Mouse (Mus musculus): ENCODE data around the gene Rpl12. TPM values are rescaled to one million over a fixed set of nuclear protein-coding genes. Genes with fewer than 3 reads are reported as not detected.
A peak's percentile ranks its signal among the peaks of the same experiment; 100 is the strongest.

Rpl12 gene
- polyA plus RNA-seq, 2 experiments from 2014 or later = 43.5 to 613 TPM

DNA sequence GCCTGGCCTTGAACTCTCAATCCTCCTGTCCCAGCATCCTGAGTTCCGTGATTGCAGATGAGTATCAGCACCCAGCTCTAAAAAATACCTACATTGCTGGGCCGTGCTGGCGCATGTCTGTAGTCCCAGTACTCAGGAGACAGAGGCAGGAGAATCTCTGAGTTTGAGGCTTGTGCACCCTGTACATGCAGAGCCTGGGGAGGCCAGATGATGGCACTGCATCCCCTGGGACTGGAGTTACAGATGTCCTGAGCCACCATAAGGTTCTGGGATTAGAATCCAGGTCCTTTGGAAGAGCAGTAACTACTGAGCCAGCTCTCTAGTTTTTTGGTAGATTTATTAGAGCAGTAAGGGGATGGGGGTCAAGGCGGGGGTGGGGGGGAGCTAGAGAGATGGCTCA lies 20.9 kb upstream of the Rpl12 start:
- ATAC-seq = no peak

DNA sequence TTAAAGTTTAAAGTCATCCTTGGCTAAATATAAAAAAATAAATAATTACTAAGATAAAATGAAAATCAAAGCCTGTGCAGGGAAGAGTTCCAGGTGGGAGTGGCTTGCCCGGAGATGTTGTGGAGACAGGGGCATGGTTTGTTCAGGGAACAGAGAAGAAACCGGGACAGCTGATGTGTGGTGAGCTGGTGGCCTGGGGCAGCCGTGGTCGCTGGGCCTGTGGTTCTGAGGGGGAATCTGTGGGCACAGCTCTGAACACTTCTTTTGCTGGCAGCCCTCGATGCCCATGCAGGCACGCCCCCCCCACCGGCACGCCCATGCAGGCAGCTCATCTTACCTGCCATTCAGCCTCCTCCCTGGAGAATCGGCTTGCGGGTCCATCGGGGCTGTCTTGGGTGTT lies 13.9 kb upstream of the Rpl12 start:
- no peak for ATAC-seq

DNA sequence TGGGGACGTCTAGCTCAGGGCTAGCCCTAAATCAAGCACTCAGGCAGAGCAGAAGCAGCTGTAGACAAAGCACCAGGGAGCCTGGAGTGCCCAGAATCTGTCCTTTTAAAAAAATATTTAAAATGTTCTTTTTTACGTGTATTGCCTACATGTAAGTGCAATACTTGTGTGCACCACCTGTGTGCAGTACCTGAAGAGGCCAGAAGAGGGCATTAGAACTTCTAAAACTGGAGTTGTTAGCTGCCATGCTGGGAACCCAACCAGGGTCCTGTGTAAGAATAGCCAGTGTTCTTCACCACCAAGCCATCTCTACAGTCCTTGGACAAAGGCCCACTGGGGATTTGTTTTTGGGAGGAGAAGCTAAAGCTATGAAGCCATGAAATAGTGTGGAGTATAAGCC lies 6.8 kb upstream of the Rpl12 start:
- no peak for ATAC-seq

DNA sequence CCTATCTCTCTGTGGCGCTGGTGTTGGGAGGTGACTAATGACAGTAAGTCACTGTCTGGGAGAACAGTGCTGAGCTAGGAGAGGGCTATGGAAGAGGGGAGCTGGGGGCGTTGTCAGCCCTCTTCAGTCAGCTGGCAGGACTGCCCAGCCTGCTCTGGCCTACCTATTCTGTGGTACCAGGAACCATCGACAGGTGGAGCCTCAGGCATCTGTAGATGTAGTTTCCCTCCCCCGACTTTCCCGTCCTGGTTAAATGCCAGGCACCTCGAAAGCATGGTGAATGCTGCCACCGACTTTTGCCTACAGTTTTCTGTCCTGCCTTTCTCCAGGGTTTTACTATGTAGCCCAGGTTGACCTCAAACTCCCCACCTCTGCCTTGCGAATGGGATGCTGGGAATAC lies 4.0 kb upstream of the Rpl12 start:
- no peak for ATAC-seq

DNA sequence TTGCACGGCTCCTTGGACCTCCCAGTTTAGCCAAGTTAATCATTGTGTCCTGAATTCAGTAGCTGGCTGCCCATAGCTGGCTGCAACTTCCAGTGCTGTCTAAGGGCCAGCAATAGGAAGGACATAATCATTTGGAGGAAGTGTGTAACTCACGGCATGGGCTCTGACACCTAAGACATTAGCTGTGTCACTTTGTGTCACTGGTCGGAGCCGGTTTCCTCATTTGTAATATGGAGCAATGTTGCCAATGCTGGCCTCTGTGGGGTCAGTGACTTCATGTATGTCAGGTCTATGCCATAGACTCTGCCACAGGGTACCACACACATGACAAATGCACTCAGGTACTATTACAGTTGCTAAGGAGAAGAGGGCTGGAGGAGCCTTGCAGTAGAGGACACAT lies 1.1 kb upstream of the Rpl12 start:
- ATAC-seq = no peak

DNA sequence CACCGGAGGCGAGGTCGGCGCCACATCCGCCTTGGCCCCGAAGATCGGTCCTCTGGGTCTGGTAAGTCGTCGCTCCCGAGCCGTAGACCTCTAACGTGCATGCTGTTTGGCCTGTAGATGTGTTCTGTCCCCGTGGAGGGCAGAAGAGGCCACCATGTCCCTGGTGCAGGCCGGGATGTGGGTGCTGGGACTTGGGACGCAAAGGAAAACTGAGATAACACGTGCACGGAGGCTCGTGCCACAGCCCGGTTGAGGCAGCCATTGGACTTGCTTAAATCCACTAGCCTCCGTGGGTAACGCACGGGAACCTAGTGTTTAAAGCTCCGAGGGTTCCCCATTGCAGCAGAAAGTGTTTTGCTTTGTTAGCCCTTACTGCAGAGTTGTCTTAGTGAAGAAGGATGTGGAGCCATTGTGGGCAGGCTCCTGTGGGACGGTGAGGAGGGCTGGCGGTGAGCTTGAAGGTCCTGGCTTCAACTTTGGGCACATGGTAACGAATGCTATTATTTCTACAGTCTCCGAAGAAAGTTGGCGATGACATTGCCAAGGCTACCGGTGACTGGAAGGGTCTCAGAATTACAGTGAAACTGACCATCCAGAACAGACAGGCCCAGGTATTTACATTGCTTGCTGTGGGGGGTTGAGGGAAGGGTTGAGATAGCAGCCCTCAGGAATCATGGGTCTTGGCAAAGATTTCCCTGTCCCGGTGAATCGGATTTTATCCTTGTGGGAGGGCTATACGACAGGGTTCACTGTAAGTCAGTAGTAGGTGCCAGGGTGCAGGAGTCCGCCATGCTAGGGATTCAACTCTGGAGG lies 909 bp downstream of the Rpl12 start:
- ATAC-seq = no peak

DNA sequence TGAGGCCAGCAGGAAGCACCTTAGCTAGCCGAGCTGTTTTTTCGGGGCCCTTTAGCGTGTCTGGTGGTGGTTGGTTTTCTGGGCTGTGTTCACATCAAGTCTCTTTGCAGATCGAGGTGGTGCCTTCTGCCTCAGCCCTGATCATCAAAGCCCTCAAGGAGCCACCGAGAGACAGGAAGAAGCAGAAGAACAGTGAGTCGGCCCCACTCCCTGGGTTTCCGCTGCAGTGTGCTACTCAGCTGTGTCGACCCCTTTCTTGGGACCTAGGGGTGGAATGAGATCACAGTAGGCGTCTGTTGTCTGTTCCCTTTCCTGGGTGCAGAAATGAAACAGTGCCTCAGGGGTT lies 1.5 kb downstream of the Rpl12 start:
- peak; percentile 19 for ATAC-seq

DNA sequence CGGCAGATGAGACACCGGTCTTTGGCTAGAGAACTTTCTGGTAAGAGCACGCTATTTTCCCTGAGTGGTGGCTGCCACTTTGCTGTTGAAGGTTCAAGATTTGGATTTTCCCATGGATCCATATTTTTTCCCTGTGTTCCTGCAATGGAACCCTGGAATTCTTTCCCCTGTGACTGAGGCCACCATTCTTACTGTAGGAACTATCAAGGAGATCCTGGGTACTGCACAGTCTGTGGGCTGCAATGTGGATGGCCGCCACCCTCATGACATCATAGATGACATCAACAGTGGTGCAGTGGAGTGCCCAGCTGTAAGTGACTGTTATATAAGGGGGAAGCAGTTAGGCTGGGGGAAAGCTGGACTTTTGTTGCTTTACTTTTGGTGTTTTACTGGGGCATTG lies 2.2 kb downstream of the Rpl12 start:
- ATAC-seq = no peak

DNA sequence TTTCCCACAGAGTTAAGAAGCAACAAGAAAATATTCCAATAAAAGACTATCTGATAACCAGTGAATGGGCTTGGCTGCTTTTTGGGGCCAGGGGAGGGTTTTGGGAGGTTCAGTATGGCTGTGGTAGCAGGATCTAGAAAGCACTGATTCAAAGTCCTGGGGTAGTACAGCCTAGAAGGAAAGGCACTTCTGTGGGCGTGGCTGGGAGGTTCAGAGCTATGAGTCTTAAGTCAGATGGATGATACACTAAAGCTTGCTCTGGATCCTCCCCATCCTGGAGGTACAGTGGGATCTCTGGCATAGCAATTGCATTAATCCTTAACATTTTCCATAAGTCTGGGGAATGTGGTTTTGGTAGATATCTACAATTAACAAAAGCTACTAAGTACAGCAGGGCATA lies 2.6 kb downstream of the Rpl12 start:
- no peak for ATAC-seq

DNA sequence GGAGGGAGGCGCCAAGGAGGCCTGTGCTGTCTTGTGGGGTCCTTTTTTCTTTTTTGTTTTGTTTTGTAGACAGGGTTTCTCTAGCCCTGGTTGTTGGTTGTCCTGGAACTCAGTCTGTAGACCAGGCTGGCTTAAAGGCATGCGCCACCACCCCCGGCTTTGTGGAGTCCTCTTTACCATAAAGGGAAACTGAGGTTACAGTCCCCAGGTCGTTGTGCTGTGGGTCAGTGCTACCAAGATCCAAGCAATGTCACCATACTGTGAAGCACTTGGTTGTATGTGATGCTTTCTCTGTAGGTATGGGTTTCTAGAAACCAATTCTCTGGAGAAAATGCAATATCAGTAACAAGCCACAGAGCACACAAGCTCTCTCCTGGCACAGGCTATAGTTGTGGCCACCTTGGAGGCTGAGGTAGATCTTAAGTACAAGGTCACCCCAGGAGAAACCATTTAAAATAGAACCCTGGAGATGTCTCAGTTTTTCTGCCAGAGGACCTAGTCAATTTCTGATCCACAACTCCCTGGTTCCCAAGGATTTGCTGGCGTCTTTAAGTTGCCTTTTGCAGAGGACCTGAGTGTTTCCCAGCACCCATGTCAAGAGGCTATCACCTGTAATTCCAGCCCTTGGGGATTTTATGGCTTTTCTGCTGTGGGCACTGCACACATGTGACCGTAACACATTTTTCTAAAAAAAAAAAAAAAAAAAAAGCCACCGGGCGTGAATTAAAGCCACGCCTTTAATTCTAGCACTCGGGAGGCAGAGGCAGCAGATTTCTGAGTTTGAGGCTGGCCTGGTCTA lies 3.5 kb downstream of the Rpl12 start:
- no peak for ATAC-seq

DNA sequence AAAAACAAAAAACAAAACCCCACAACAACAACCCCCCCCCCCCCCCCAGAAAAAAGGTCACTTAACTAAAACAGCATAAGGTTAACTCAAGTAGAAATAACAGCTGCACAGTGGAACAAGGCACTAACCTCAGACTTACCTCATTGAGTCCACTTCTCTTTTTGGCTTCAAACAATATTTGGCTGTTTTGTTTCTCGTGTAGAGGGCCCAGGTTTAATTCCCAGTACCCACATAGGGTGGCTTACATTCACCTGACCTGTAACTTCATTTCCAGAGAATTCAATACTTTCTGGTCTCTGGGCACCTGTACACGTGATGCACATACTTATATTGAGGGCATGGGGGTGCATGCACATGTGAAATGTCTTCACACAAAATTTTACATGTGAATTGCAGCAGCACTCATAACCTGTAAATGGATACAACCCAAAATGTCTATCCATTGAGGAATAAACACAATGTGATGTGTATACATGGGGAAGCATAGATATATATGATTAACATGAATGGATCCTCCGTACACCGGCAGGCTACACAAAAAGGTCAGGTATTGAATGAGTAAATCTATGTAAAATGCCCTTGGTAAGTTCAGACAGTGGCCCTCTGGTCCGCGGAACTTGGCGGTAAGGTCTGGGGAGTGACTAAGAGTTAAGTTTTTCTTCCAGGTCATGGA lies 4.3 kb downstream of the Rpl12 start:
- no peak for ATAC-seq

DNA sequence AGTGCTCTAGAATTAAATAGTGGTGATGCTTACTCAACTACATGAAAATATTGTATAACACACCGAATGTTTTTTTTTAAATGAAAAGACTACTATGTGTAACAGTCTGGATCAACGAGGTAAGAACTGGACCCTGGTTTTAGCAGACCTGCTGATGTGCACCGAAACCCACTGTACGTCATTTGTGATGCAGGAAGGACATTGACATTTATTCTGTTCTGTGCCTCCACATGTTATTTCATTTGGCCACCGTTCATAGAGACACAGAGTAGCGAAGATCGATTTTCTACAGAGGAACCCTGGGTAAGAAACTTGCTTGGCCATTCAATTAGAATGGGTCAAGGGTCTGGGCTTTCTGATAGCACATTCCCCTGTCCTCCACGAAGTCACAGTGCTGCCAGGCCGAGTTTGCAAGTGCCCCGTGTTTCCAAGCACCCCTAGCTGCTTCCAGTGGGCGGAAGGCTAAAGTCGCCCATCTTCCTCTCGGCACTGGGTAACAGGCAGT lies 4.9 kb downstream of the Rpl12 start:
- ATAC-seq = no peak

DNA sequence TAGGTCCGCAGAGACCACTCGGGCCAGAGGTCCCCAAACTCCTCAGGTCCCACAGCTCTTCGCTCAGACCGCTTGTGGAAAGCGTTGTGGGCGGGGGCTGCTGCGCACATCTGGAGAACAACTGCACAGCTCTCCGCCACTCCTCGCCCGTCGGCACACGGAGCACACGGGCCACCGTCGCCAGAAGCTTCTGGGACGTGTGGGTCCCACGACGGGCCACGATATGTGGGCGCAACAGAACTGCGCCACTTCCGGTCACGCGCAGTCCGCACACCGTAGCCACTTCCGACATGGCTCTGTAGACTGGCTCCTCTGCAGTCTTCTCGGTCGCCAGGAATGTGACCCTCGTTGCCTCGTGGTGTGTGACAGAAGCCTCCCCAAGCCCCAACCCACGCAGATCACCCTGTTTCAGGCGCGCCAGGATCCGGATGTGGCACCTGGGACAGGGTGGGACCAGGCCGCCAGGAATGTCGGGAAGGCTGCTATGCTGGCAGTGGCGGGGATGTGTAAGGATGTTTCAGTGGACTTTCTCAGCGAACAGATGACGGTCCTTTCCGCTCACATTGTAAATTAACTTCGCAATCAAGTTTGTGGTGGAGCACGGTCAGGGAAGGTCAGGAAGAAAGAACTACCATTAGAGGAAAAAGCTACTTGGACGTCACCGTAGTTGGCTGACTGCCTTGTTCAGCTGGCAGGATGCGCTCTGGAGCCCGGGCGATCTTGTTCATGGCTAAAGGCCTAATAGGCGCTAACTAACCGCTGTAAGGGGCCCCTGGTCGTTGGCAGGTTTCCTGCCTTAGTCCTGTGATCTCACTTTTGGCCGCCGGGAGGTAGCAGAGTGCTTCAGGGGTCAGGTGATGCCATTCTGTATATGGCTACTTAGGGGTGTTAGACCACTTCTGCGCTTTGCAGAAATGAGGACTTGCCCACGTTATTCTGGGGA lies 5.6 kb downstream of the Rpl12 start:
- peak; percentile 66 for ATAC-seq

DNA sequence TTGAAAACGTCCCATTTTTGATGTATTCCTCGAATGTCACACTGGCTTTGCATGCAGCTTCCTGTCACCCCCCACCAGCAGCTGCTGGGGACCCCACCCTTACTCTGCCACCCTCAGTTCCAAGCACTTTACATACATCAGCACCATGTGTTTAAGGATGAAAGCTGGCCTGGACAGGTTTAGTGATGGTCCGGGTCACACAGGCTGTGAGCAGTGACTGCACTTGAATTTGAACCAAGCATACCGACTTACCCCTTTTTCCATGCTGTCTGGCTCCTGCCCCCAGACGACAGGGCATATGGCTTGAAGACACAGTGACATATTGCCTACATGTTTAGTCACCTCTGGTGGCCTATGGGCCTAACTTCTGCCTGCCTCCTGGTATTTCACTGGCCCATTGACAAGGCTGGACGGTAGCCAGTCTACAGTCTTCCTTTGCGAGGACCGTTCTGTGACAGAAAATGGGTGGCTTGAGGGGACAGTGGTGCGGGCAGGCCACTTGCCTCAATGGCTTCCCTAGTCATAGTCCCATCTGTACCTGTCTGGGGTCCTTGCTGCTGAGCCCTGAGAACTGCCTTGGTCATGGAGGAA lies 6.8 kb downstream of the Rpl12 start:
- ATAC-seq = no peak

DNA sequence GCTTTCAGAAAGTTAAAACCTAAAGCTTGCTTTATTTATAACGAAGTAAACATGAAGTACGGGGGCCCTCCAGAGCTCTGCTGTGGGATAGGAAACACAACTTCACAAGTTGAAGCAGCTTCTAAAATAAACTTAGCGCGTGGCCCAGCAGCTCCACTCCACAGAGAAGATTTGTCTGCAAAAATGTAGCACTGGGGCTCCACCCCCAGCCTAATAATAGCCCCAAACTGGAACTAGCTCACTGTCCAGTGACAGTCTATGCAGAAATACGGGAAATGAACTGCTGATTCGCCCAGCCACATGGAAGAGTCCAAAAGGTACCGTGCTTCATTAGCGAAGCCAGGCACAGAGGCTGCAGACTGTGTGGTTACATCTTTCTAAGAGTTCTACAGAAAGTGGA lies 8.0 kb downstream of the Rpl12 start:
- no peak for ATAC-seq

DNA sequence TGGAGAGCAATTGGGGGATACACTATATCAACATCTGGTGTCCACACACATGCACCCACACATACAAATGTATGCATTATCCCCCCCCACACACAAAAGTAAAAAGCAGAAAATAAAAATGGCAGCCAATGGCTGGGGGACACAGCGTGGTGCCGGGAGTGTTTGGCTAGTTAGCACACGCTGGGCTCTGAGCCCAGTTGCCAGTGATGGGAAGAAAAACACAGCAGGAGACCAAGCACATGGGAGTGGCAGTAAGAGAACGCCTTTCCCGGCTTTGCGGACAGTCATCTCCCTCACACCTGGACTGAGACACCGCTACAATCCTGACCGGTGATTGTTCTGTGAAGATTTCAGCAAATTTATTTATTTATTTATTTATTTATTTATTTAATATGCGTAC lies 9.9 kb downstream of the Rpl12 start:
- no peak for ATAC-seq

DNA sequence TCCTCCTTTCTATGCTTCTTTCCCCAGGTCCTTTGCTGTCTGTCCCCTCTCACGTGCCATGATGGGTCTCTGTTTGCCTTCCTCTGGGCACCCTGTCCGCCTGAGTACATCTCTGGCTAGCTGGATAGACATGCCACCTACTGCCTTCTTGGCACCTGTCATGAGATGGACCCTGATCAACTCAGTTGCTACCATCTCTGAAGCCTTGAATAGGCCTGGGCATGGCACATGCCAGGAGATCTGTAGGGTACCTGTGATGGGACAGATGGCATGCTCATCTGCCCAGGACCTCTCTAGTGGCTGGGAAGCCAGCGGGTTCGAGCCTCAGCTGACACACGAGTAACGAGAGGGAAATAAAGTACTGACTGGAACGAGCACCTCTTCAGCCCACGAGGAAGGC lies 12.9 kb downstream of the Rpl12 start:
- no peak for ATAC-seq

DNA sequence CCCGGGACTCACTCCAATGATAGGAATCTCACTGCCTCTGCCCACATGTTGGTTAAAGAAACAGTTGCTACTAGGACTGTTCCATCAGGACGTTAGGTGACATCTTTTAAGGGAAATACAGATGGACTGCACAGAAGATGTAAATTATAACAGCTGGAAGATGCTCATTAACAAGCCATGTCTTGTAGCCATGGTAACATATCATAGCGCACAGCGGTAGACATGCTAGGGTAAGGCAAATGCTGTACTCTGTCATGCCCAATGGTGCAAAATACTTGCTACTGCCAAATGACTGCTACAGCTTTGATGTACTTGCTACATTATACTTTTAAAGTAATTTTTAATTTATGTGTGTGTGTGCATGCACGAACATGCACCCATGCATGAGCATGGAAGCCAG lies 15.8 kb downstream of the Rpl12 start:
- no peak for ATAC-seq

DNA sequence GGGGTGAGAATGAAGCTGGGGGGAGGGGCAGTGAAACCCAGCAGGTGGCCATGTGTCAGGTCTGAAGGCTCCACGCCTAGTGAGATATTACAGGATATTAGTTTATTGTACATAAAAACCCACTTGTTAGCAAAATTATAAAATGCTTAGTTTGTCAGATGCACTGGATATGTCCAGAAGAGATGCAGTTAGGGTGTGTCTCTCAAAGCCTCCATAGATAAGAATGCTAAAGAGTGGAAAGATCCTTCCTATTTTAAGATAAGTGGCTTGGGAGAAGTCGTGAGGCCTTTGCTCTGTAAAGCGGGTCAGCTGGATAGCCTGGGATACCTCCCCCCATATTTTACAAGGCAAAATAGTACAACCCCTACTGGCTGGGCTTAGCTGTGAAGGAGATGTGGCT lies 17.3 kb downstream of the Rpl12 start:
- no peak for ATAC-seq

DNA sequence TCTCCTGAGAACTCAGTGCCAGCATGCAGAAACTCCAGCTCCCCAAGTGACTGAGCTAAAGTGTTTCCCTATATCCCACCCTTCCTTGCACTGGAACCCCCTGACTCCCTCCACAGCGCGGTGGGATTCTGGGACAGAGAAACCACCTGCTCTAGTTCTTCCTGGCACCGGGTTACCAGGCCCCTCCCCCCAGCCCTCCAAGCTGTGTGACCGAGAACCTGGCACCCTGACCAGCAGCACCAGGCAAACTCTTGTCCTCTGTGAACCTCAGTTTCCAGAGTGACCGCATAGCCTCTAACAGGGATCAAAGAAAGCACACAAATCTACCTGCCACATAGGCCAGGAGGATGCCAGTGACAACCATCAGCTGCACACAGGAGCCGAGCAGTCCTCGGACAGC lies 18.3 kb downstream of the Rpl12 start:
- no peak for ATAC-seq

DNA sequence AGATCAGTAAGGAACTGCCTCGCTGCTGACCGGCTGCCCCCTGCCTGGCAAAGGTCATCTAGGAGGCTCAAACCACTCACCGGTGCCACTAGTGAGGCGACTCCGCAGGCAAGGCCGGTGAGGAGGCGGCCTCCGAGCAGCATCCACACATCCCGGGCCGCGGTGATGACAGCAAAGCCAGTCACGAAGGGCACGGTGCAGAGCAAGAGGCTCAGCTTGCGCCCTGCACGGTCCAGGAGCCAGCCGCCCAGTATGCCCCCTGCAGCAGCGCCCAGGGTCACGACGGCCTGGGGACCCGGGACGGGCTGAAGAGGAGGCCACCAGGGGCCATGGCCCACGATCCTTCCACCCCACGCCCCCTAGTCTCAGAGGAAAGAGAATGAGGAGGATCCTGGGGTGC lies 19.9 kb downstream of the Rpl12 start:
- ATAC-seq = no peak

DNA sequence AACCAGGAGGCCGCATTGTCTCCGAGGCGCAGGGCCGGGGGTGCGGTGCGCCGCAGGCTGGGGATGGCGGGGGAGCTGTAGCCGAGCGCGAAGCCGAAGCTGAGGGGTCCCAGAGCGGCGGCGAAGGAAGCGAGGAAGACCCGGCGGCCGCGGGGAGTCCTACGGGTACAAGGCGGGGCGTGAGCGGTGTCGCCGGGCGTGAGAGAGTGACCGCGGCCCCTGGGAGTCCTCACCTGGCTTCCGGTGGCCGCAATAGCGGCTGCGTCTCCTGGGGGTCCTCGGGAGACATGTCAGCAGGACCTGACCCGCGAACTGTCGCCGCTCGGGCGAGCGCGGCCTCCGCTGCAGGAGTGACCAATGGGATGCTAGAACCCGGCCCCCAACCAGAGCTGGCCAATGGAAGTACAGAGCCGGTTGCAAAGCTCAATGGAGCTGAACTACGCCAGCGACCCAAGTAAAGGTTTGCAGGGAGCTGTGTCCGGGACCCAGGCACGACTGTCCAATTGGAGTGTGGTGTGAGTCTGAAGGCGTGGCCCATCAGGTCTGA lies 20.4 kb downstream of the Rpl12 start, which contains the start of gene Slc2a8:
Slc2a8 (minus strand) TSS at position 359 of the 547 bp plus-strand sequence.
- peak; percentile 98 for ATAC-seq

Measured in CD4-positive, CD25-positive, alpha-beta regulatory T cell, adult 4 months (primary cell).